Mouse (Mus musculus): ENCODE data around the gene Trp53tg5.

Gene Trp53tg5

DNA sequence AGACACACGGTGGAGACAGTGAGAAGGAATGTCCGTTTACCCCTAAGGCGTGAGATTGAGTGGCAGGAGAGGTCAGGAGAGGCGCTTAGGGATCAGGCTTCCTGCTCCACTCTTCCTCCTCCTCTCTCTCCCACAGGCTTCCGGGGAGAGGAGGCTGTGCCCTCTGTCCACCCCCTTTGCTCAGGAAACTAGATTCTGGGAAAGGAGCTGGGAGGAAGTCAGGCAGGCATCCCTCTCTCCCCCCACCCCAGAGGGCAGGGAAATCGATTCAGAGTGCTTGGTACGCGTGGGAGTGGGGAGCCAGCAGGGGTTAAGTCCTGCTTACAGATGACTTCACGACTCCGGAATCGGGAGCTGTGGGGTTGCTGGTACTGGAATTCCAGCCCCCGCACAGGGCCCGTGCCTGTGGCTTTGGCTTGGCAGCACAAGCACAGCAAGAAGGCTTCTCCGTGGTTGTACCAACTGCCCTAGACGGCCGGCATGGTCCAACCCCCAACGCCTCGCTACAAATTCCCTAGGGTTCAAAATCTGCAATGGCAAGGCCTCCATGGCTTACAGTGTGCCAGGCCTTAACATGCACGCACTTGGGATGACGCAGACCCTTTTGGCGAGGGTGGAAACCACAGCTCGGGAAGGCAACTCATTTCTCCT is 40.9 kb downstream of the Trp53tg5 start:
- DNase-seq (ENCODE audit: low spot score): peak; percentile 77

DNA sequence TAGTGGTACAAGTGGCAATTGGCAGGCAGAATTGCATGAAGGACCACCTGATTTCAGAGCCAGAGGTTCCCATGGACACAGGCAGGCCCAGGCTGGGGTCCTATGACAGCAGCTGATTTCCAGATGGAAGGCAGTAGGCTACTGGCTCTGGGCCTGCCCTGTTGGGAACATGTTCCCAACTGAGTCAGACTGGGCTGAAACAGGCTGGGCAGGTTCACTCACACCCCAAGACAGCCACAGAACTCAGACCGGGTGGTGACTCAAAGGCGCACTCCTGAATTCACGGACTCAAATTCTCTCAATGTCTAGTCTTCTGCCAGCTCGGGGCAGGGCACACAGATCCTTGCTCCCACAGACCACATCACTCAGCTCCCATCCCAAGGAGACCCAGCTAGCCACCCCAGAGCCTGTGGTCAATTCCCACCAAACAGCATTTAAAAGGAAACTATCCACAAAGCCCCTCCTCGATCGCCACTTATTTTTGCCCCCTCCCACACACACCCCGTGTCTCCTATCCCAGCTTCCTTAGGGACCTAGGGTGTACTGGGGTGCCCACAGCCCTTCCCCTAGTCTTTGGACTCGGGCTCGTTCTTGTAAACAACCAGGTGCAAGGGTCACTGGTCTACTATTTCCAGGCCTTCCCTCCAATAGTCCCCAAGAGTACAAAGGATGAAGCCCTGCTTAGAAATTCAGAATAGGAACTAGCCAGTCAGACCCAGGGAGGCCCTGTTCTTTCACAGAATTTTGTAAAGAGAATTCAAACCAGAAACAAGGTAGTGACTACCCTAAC is 41.7 kb downstream of the Trp53tg5 start:
- no peak for DNase-seq (ENCODE audit: low spot score)

DNA sequence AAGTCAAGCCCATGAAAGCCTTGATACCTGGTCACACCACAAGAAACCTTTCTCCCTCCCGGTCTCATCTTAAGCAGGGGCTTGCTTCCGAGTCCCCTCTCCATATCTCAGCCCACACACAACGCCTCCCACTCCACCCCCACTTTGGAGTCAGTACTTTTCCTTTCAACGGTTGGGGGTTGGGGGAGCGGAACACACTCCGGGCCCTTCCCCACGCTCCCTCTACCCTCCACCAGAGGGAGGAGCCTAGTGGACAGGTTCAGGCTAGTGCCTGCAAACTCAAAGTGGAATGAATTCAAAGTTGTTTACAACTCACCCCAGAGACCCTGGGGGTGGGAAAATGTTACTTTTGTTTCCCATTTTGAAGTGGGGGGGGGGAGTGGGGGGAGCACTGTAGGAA is 42.8 kb downstream of the Trp53tg5 start:
- DNase-seq (ENCODE audit: low spot score): no peak

DNA sequence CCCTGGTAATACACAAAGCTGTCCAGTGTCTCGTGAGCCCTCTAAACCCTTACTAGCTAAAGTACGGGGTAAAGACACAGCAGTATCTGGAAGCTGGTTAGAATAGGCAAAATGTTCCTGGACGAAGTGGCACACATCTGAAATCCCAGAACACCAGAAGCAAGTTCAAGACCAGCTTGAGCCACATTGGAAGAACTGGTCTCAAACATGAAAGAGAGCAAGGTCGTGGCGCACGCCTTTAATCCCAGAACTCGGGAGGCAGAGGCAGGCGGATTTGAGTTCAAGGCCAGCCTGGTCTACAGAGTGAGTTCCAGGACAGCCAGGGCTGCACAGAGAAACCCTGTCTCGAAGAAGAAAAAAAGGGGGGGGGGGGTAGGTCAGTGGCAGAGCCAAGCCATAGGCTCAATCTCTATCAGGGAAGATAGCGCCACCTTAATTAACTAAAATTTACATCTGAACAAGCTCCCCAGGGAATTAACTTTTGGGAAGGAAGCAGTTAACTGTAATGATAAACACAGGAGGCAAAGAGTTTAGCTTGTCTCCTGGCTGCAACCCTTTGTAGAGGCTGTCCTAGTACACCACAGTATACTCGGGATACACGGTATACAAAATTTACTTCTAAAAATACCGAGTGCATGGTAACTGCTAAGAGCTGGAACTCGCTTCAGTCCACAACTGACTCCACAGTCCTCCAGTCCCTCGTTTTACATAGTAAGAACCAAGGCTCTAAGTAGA is 43.5 kb downstream of the Trp53tg5 start:
- no peak for DNase-seq (ENCODE audit: low spot score)

DNA sequence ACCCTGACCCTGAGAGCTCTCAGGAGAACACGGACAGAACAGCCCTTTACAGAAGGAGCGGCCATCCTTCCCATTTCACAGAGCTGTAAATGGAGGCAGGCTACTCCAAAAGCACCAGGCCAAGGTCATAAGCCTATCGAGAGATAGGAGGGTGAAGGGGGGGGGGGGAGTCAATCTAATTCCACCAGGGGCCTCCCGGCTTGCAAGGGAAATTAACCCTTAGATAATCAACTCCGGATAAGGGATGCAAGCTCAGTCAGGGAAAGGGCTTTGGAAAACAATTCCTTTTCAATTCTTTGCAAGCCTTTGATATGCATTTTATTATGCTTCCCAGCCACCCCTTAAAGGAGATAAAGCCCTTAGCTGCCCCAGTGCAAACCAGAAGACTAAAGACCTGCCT is 45.1 kb downstream of the Trp53tg5 start:
- no peak for DNase-seq (ENCODE audit: low spot score)

DNA sequence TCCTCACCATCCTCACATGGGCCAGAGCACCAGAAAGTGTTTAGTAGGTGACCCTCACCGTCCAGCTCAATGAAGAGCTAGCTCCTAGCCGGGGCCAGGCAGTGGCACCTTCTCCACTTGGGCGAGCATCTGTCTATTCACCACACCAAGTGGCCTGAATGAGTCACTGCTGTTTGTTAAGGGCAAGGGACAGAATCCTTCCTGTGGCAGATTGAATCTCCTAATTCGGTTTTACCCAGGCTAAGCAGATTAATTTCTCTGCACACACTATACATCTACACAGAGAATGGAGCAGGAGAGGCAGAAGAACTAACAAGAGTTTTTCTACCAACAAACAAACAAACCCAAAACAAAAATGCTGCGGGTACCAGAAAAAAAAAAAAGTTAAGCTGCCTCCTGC is 46.6 kb downstream of the Trp53tg5 start:
- DNase-seq (ENCODE audit: low spot score): peak; percentile 65

DNA sequence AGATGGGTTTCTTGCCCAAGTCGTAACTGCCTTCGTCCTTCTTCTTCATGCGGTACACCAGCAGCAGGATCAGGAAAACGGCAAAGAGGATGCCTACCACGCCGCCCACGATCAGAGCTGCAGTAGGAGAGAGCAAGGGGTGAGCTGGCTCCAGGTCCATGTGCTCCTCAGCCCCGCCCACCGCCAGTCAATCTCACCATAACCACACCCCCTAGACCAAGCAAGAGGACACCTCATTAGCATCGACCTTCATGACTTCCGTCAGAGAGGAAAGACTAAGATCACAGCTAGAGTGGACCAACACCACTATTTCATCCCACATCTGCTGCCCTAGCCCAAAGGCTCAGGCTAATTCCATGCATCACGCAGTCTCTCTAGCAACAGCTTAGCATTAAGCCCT is 47.4 kb downstream of the Trp53tg5 start:
- peak; percentile 73 for DNase-seq (ENCODE audit: low spot score)

DNA sequence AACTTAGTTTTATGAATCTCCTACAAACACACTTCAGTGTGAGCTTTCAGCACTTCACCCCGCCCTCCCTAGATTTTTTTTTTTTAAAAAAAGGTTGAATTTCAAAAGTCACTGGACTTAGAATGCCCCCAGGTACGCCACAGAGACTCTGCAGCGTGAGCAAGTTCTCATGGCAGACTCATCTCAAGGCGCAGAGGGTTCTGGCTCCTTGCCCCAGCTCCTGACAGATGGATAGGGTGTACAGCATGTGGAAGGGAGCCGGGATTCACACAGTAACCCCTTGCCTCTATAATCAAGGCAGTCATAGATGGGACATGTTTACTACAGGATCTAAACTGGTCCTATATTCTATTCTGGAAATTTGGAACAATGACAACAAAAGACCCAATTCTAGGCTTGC is 48.1 kb downstream of the Trp53tg5 start:
- DNase-seq (ENCODE audit: low spot score): no peak

DNA sequence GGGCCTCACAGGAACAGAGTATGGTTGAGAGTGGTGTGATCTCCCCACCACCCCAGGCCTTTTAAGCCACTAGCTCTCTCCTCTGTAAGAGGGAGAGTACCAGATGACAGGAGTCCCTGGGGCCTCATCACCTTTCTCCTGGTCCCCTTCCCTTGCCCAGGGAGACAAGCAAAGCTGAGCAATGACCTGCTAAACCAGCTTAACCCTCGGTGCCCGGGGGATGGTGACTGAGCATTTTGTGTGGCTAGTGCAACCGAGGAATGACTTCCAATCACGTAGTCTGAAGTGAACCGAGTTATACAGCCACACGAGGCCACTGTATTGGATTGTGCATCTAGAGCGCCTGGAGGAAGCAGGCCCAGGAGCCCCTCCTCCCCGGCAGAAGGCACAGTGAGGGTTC is 49.1 kb downstream of the Trp53tg5 start:
- no peak for DNase-seq (ENCODE audit: low spot score)

DNA sequence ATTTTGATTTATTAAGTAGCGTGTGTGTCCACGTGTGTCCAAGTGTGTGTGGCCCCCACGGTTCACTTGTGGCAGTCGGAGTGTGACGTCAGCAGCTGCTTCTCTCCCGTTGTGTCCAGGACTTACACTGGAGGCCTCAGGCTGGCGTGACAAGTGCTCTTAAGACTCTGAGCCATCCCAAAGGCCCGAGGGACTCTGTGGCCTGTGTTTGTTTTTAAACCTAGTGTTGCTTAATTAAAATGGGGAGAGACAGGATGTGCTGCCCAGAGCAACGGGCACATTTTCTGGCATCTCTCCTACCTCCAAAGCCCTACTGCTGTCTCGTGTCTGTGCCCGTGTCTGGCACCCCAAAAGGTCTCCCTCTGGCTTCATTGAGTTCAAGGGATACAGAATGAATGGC is 50.1 kb downstream of the Trp53tg5 start:
- no peak for DNase-seq (ENCODE audit: low spot score)

DNA sequence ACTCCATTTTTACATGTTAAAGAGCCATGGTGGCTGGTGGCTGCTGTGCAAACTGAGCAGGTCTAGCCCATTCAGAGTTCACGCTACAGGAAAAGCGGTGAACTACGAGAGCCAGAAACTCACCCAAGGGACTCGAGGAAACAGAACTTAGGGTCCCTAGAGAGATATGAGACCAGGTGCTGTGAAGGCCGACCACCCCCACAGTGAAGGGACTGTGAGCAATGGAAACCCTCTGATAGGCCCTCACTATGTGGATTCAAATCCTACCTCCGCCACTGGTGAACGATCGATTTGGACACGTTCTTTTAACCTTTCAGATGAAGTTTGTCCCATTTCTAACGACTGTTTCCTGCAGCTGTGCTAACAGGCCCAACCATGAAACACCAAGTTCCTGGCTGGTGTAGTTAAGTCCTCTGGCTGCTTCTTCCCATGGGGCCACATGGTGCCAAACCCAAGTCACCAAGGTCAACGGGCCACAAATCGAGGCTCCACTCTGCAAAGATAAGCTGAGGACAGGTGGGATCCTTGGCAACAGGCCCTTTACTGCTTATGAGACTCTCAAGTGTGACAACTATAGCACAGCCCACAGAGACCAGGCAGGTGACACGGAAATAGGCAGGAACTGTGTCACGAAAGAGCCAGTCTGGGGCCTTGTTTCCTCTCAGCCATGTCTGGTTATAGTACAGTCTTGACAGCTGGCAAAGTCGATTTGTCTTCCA is 50.7 kb downstream of the Trp53tg5 start:
- DNase-seq (ENCODE audit: low spot score): no peak

DNA sequence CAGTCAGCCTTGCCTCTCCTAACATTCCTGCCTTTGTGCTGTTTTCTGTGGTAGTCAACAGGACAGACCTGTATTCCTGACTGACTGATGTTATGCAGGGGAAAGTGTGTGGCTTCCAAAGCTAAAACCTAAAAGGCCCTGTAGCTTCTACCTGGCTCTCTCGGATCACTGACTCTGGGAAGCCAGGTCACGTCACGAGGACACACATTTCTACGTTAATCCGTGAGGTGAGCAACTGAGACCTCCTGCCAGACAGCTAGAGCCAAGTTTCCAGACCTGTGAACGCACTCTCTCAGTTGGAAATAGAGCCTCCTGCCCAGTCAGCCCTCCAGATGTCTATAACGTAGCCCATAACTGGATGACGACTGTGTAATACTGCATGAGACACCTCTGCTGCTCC is 51.5 kb downstream of the Trp53tg5 start:
- no peak for DNase-seq (ENCODE audit: low spot score)

DNA sequence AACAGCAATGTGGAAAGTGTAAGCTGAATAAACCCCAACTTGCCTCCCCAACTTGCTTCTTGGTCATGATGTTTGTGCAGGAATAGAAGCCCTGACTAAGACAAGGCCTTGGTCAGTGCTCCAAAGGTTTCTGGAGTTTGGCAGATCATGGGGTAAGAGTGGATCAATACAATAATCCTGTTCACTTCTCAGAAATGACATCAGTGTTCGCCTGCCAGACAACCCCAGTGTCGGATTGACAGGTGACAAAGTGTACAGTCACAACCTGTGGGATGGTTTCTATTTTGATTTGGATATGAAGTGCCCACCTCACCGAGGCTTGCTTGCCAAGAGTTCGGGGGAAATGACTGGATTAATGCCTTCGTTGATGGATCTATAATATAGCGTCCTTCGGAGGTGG is 52.2 kb downstream of the Trp53tg5 start:
- no peak for DNase-seq (ENCODE audit: low spot score)
